ENCODE assay signal across 16 mouse cellular contexts in genomic region chr13:42992306-42992705, GRCm38 (mm10).
DNase-seq lines count a peak whose midpoint lies in the region; ATAC-seq and TF ChIP-seq lines count a peak whose summit lies in the region.
"Had no signal": no experiment of that assay in that cellular context is flagged by ENCODE, and none has a peak within 500 bp of the region (broad histone marks: within the 10 kb centered on the region; RNA-seq: fewer than 3 reads in every experiment).

No protein-coding gene starts in this region.

- no peak; the same call in 1 of the 2 replicates for ATAC-seq in hindbrain, embryonic 14.5 days (ENCODE audit: low FRiP score)
- ATAC-seq in hindbrain, embryonic 13.5 days (ENCODE audit: low FRiP score), result no peak
- ATAC-seq in forebrain, embryonic 13.5 days, result peak; percentile 54; the same call in 1 of the 2 replicates
- no peak for ATAC-seq in midbrain, postnatal 0 days (ENCODE audit: low FRiP score)

- WGBS in hindbrain, embryonic 14.5 days, result 39% methylated on average over 4 of the region's 4 CpGs
- 50% methylated on average over 4 of the region's 4 CpGs for WGBS in hindbrain, embryonic 13.5 days
- 30% methylated on average over 4 of the region's 4 CpGs for whole genome bisulfite sequencing in forebrain, embryonic 13.5 days
- WGBS in midbrain, postnatal 0 days, result 57% methylated on average over 4 of the region's 4 CpGs

- no peak overlapping the region for H3K4me2 ChIP-seq in hindbrain, embryonic 14.5 days (replicated peaks)
- no peak overlapping the region for H3K4me2 ChIP-seq in hindbrain, embryonic 13.5 days
- H3K4me2 ChIP-seq in forebrain, embryonic 13.5 days, result no peak overlapping the region
- no peak overlapping the region for H3K4me2 ChIP-seq in midbrain, postnatal 0 days (ENCODE audit: low read depth, low read length, poor library complexity, severe bottlenecking)
- H3K4me2 ChIP-seq: limb, embryonic 12.5 days; liver, embryonic 15.5 days; neural tube, embryonic 12.5 days had no signal

- no peak overlapping the region for H3K4me3 ChIP-seq in hindbrain, embryonic 14.5 days (replicated peaks; ENCODE audit: low read length)
- no peak overlapping the region for H3K4me3 ChIP-seq in hindbrain, embryonic 13.5 days
- no peak overlapping the region for H3K4me3 ChIP-seq in forebrain, embryonic 13.5 days
- no peak overlapping the region for H3K4me3 ChIP-seq in midbrain, postnatal 0 days (ENCODE audit: low read depth, low read length)
- H3K4me3 ChIP-seq: erythroblast, embryonic 14.5 days; limb, embryonic 12.5 days; liver, embryonic 15.5 days; neural tube, embryonic 12.5 days had no signal

- H3K9ac ChIP-seq in hindbrain, embryonic 14.5 days, result no peak overlapping the region
- H3K9ac ChIP-seq in hindbrain, embryonic 13.5 days, result no peak overlapping the region
- no peak overlapping the region for H3K9ac ChIP-seq in forebrain, embryonic 13.5 days
- no peak overlapping the region for H3K9ac ChIP-seq in midbrain, postnatal 0 days (replicated peaks; ENCODE audit: low read length, poor library complexity, severe bottlenecking)
- H3K9ac ChIP-seq: limb, embryonic 12.5 days; liver, embryonic 15.5 days; neural tube, embryonic 12.5 days had no signal

- H3K4me1 ChIP-seq in hindbrain, embryonic 14.5 days (replicated peaks; ENCODE audit: control insufficient read depth, insufficient read depth, low read length), result no peaks in the 10 kb centered on the region; the same call in 1 of the 2 replicates
- peaks cover 7% of the 10 kb centered on the region for H3K4me1 ChIP-seq in hindbrain, embryonic 13.5 days (replicated peaks)
- H3K4me1 ChIP-seq in forebrain, embryonic 13.5 days, result peaks cover 34% of the 10 kb centered on the region
- H3K4me1 ChIP-seq in midbrain, postnatal 0 days (ENCODE audit: insufficient read depth, low read length), result no peaks in the 10 kb centered on the region
- H3K4me1 ChIP-seq: limb, embryonic 12.5 days; liver, embryonic 15.5 days; neural tube, embryonic 12.5 days had no signal

- no peak overlapping the region for H3K27ac ChIP-seq in hindbrain, embryonic 14.5 days
- no peak overlapping the region for H3K27ac ChIP-seq in hindbrain, embryonic 13.5 days
- H3K27ac ChIP-seq in forebrain, embryonic 13.5 days, result 0 out of 2 replicates have a peak overlapping the region, but pooled peaks have one; percentile 62
- H3K27ac ChIP-seq in midbrain, postnatal 0 days (ENCODE audit: low read depth, low read length), result no peak overlapping the region
- H3K27ac ChIP-seq: limb, embryonic 12.5 days; liver, embryonic 15.5 days; neural tube, embryonic 12.5 days had no signal

- 0 out of 2 replicates have a peak, but pooled peaks cover 4% of the 10 kb centered on the region for H3K9me3 ChIP-seq in hindbrain, embryonic 14.5 days (ENCODE audit: control insufficient read depth, low read length)
- H3K9me3 ChIP-seq in hindbrain, embryonic 13.5 days, result 0 out of 2 replicates have a peak, but pooled peaks cover 5% of the 10 kb centered on the region
- H3K9me3 ChIP-seq in forebrain, embryonic 13.5 days (replicated peaks), result peaks cover 4% of the 10 kb centered on the region; the same call in 1 of the 2 replicates
- no peaks in the 10 kb centered on the region for H3K9me3 ChIP-seq in midbrain, postnatal 0 days (ENCODE audit: low read length)
- H3K9me3 ChIP-seq: limb, embryonic 12.5 days; liver, embryonic 15.5 days; neural tube, embryonic 12.5 days had no signal

- H3K27me3 ChIP-seq in hindbrain, embryonic 14.5 days (ENCODE audit: control insufficient read depth, insufficient read depth, low read length), result no peaks in the 10 kb centered on the region
- no peaks in the 10 kb centered on the region for H3K27me3 ChIP-seq in hindbrain, embryonic 13.5 days
- H3K27me3 ChIP-seq in forebrain, embryonic 13.5 days, result no peaks in the 10 kb centered on the region
- no peaks in the 10 kb centered on the region for H3K27me3 ChIP-seq in midbrain, postnatal 0 days (ENCODE audit: insufficient read depth, low read length)
- H3K27me3 ChIP-seq: limb, embryonic 12.5 days; liver, embryonic 15.5 days; neural tube, embryonic 12.5 days had no signal

- DNase-seq in hindbrain, embryonic 14.5 days (ENCODE audit: low spot score), result peak; percentile 53
- DNase-seq in layer of hippocampus, postnatal 10 days (ENCODE audit: low spot score in 2 of 2), result peak; percentile 24 to 41
- no peak for DNase-seq in layer of hippocampus, postnatal 25 days (ENCODE audit: extremely low spot score in 1 of 2, low spot score in 1 of 2)
- DNase-seq in midbrain, postnatal 0 days (ENCODE audit: low spot score), result peak; percentile 47
- DNase-seq in ovary, postnatal 10 days (ENCODE audit: low spot score), result no peak
- DNase-seq: adrenal gland, postnatal 36 days; gastrocnemius, postnatal 14 days; heart, postnatal 14 days; lung, postnatal 14 days; spleen, adult 18-20 months had no signal

- H3K36me3 ChIP-seq in hindbrain, embryonic 14.5 days (replicated peaks; ENCODE audit: control insufficient read depth, insufficient read depth), result no peaks in the 10 kb centered on the region
- H3K36me3 ChIP-seq in hindbrain, embryonic 13.5 days, result peaks cover 3% of the 10 kb centered on the region; the same call in 1 of the 2 replicates
- H3K36me3 ChIP-seq in forebrain, embryonic 13.5 days (ENCODE audit: poor library complexity, severe bottlenecking), result no peaks in the 10 kb centered on the region
- H3K36me3 ChIP-seq in midbrain, postnatal 0 days (ENCODE audit: insufficient read depth, low read length), result no peaks in the 10 kb centered on the region
- H3K36me3 ChIP-seq: limb, embryonic 12.5 days; liver, embryonic 15.5 days; neural tube, embryonic 12.5 days had no signal

- no peak for TF ChIP-seq CTCF in midbrain, postnatal 0 days (IDR thresholded peaks at IDR 0.05)

Comparison
In these comparisons a context has a peak if more than half of its experiments do, and no peak if none do; other contexts are left out.
1. DNase-seq: peak in hindbrain, embryonic 14.5 days (single experiment), layer of hippocampus, postnatal 10 days (2 of 2) and midbrain, postnatal 0 days (single experiment); none in layer of hippocampus, postnatal 25 days (0 of 2) and ovary, postnatal 10 days (single experiment).